Mouse (Mus musculus) small intestine, adult 2 months (tissue): ENCODE results near the gene Bcas3. TPM values are rescaled to one million over a fixed set of nuclear protein-coding genes. Genes with fewer than 3 reads are reported as not detected.

Experiments used
- H3K27ac ChIP-seq: fragments of 200-500 bp; 2 replicates; pipeline ENCODE4 v1.5.1; 2012; ENCODE audit warnings: low read depth, low read length, control low read depth, inconsistent platforms; ENCODE audit not compliant: insufficient read depth
- H3K27me3 ChIP-seq: fragments of 200-500 bp; 2 replicates; pipeline ENCODE4 v1.6.1; 2012; ENCODE audit warnings: mild to moderate bottlenecking, moderate library complexity, low read length, inconsistent platforms; ENCODE audit not compliant: control insufficient read depth, insufficient read depth
- H3K36me3 ChIP-seq: fragments of 200-500 bp; 2 replicates; pipeline ENCODE4 v1.6.1; 2012; ENCODE audit warnings: mild to moderate bottlenecking, low read length, control low read depth, inconsistent platforms; ENCODE audit not compliant: control insufficient read depth, insufficient read depth
- H3K4me1 ChIP-seq: fragments of 200-500 bp; 2 replicates; pipeline ENCODE4 v1.6.1; 2012; ENCODE audit warnings: low read length, inconsistent platforms, mixed read lengths; ENCODE audit not compliant: control insufficient read depth, insufficient read depth, insufficient read length
- H3K4me3 ChIP-seq: fragments of 200-500 bp; 2 replicates; pipeline ENCODE4 v1.5.1; 2012; ENCODE audit warnings: low read depth, mild to moderate bottlenecking, control low read depth, inconsistent platforms, low read length, moderate library complexity
- CTCF ChIP-seq: fragments of 200-500 bp; IDR thresholded peaks from 2 replicates; pipeline ENCODE4 v1.5.1; 2012; ENCODE audit warnings: low read depth, mild to moderate bottlenecking, control low read depth, inconsistent platforms, low read length, moderate library complexity, mixed read lengths; ENCODE audit not compliant: insufficient replicate concordance, insufficient read length; ENCODE audit errors: extremely low read depth
- POLR2A ChIP-seq: fragments of 200-500 bp; IDR thresholded peaks from 2 replicates; pipeline ENCODE4 v1.6.1; 2012; ENCODE audit warnings: low read depth, mild to moderate bottlenecking, control low read depth, inconsistent platforms, low read length, moderate library complexity
- whole genome bisulfite sequencing: fragments of 180-500 bp; shearing (Covaris S2); methylation state at CpG from one replicate; pipeline ENCODE4 v1.1.7; 2018; 5-methylcytosine and 5-hydroxymethylcytosine counted together
- polyA plus RNA-seq: library from polyadenylated mRNA; depleted of rRNA; stranded (reverse); fragments of >200 nt; gene quantifications from 2 replicates; pipeline ENCODE4 v1.2.3, GENCODE M21; 2012

The Bcas3 gene
- polyA plus RNA-seq, 1 experiment: 32.1 TPM

- TF ChIP-seq POLR2A (no peak), CTCF (no peak)
- 32% methylated on average over 3 of the region's 3 CpGs for whole genome bisulfite sequencing
- Histone ChIP-seq H3K27ac (no peak overlapping the region), H3K27me3 (no peaks in the 10 kb centered on the region), H3K4me3 (no peak overlapping the region), H3K4me1 (no peaks in the 10 kb centered on the region), H3K36me3 (no peaks in the 10 kb centered on the region)
Observed at GRCm38 (mm10) chr11:85406531-85406930, 53.6 kb downstream of the Bcas3 start.

- Histone ChIP-seq H3K4me1 (no peaks in the 10 kb centered on the region), H3K4me3 (no peak overlapping the region), H3K27me3 (no peaks in the 10 kb centered on the region), H3K27ac (no peak overlapping the region), H3K36me3 (no peaks in the 10 kb centered on the region)
- TF ChIP-seq POLR2A: no peak
- no peak for TF ChIP-seq CTCF
- 77% methylated on average over 3 of the region's 3 CpGs for WGBS
Observed at GRCm38 (mm10) chr11:85407700-85408099, 54.7 kb downstream of the Bcas3 start.

GRCm38 (mm10) chr11:85412319-85412718 lies 59.4 kb downstream of the Bcas3 start:
- Histone ChIP-seq H3K27me3 (no peaks in the 10 kb centered on the region), H3K4me1 (no peaks in the 10 kb centered on the region), H3K27ac (no peak overlapping the region), H3K36me3 (no peaks in the 10 kb centered on the region), H3K4me3 (no peak overlapping the region)
- 61% methylated on average over 7 of the region's 7 CpGs for WGBS
- TF ChIP-seq CTCF (no peak), POLR2A (no peak)

- TF ChIP-seq POLR2A (no peak), CTCF (no peak)
- Histone ChIP-seq H3K4me1 (no peaks in the 10 kb centered on the region), H3K36me3 (no peaks in the 10 kb centered on the region), H3K4me3 (no peak overlapping the region), H3K27ac (no peak overlapping the region), H3K27me3 (no peaks in the 10 kb centered on the region)
- WGBS: 98% methylated on average over 1 of the region's 1 CpGs
Observed at GRCm38 (mm10) chr11:85414476-85414875, 61.5 kb downstream of the Bcas3 start.

- Histone ChIP-seq H3K4me1 (no peaks in the 10 kb centered on the region), H3K27me3 (no peaks in the 10 kb centered on the region), H3K36me3 (no peaks in the 10 kb centered on the region), H3K27ac (no peak overlapping the region), H3K4me3 (no peak overlapping the region)
- 64% methylated on average over 6 of the region's 6 CpGs for WGBS
- TF ChIP-seq POLR2A (no peak), CTCF (no peak)
Observed at GRCm38 (mm10) chr11:85427353-85427752, 74.4 kb downstream of the Bcas3 start.

GRCm38 (mm10) chr11:85428227-85428626 lies 75.3 kb downstream of the Bcas3 start:
- no peak overlapping the region for H3K4me3 ChIP-seq
- no peaks in the 10 kb centered on the region for H3K36me3 ChIP-seq
- no peaks in the 10 kb centered on the region for H3K27me3 ChIP-seq
- no peak for TF ChIP-seq POLR2A
- no peak for TF ChIP-seq CTCF
- no peaks in the 10 kb centered on the region for H3K4me1 ChIP-seq
- H3K27ac ChIP-seq: no peak overlapping the region
- 68% methylated on average over 3 of the region's 3 CpGs for WGBS

- no peaks in the 10 kb centered on the region for H3K4me1 ChIP-seq
- no peaks in the 10 kb centered on the region for H3K27me3 ChIP-seq
- no peak overlapping the region for H3K27ac ChIP-seq
- 46% methylated on average over 11 of the region's 11 CpGs for WGBS
- H3K36me3 ChIP-seq: no peaks in the 10 kb centered on the region
- no peak for TF ChIP-seq POLR2A
- no peak for TF ChIP-seq CTCF
- no peak overlapping the region for H3K4me3 ChIP-seq
Observed at GRCm38 (mm10) chr11:85430743-85431448, 77.9 kb downstream of the Bcas3 start.
